Mouse (Mus musculus) hindbrain, postnatal 0 days (tissue): ENCODE results near the gene Fbxo5. TPM values are rescaled to one million over a fixed set of nuclear protein-coding genes. Genes with fewer than 3 reads are reported as not detected.

Experiments
- ATAC-seq: fragments of 200-750 bp; cut with Nextera tagmentation; 2 replicates; pipeline ENCODE4 v1.8.0; 2017; ENCODE audit warnings: mild to moderate bottlenecking, moderate TSS enrichment, moderate library complexity
- DNase-seq: peaks from one replicate; pipeline ENCODE4 v3.0.0-alpha.2; 2015; ENCODE audit warnings: low spot score
- H3K27ac ChIP-seq: fragments of 300-500 bp; sonication (generic); 2 replicates; pipeline ENCODE4 v1.5.1; 2014; ENCODE audit warnings: mild to moderate bottlenecking
- H3K27me3 ChIP-seq: fragments of 300-500 bp; sonication (generic); 2 replicates; pipeline ENCODE4 v1.6.1; 2014; ENCODE audit warnings: low read length, mixed read lengths; ENCODE audit not compliant: insufficient read depth
- H3K36me3 ChIP-seq: fragments of 300-500 bp; sonication (generic); 2 replicates; pipeline ENCODE4 v1.6.1; 2014; ENCODE audit warnings: low read length, mixed read lengths; ENCODE audit not compliant: insufficient read depth
- H3K4me1 ChIP-seq: fragments of 300-500 bp; sonication (generic); 2 replicates; pipeline ENCODE4 v1.6.1; 2014; ENCODE audit warnings: antibody characterized with exemption, low read length, mixed read lengths; ENCODE audit not compliant: insufficient read depth
- H3K4me2 ChIP-seq: fragments of 300-500 bp; sonication (generic); 2 replicates; pipeline ENCODE4 v1.6.1; 2014; ENCODE audit warnings: low read depth, mild to moderate bottlenecking, low read length, moderate library complexity, mixed read lengths
- H3K4me3 ChIP-seq: fragments of 300-500 bp; sonication (generic); 2 replicates; pipeline ENCODE4 v1.5.1; 2014; ENCODE audit warnings: low read length
- H3K9ac ChIP-seq: fragments of 300-500 bp; sonication (generic); replicated peaks from 2 replicates; pipeline ENCODE4 v1.6.1; 2014; ENCODE audit warnings: mild to moderate bottlenecking, low read length, moderate library complexity, mixed read lengths
- H3K9me3 ChIP-seq: fragments of 300-500 bp; sonication (generic); 2 replicates; pipeline ENCODE4 v1.6.1; 2016; ENCODE audit warnings: low read length, mixed read lengths
- CTCF ChIP-seq: IDR thresholded peaks from 2 replicates; pipeline ENCODE4 v1.5.1; 2016; ENCODE audit warnings: antibody characterized with exemption, control low read depth, low read depth
- WGBS: fragments of 180-500 bp; shearing (Covaris S2); extraction: QIAGEN DNeasy Blood & Tissue Kit; methylation state at CpG from one replicate; pipeline ENCODE4 v1.1.7; 2014; 5-methylcytosine and 5-hydroxymethylcytosine counted together
- polyA plus RNA-seq: library from polyadenylated mRNA; unstranded; fragments of >200 nt; fragmentation: Nextera tagmentation; extraction: Ambion mirVana; gene quantifications from 2 replicates; pipeline ENCODE4 v1.2.1, GENCODE M21; 2015
- total RNA-seq: library from RNA; depleted of rRNA; stranded (reverse); fragments of >200 nt; gene quantifications from 2 replicates; pipeline ENCODE4 v1.2.3, GENCODE M21; 2014

Fbxo5 gene
- total and polyA plus RNA-seq, 2 experiments from 2014 or later: 5.3 to 10.0 TPM

DNA sequence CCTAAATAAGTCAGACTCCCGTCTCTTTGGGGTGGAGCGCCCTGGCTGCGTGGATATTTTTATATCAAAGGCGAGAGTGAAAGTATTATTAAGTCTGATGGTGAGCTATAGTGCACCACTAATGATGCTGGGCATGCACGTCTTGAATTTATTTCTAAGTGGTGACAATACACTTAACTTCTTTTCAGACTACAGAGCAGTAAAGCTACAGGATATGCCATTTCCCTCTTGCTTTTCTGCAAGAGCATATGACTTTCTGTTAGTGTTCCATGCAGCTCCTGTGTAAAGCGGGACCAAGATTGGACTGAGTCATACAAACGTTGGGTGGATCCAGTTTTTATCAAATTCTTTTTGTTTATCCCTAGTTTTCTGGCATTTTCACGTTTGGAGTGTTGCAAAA, 1.0 kb upstream of the Fbxo5 start:
- DNase-seq (peak; percentile 8), ATAC-seq (no peak)
- Histone ChIP-seq H3K4me3 (peak overlapping the region; percentile 70), H3K27ac (peak overlapping the region; percentile 86), H3K4me2 (peak overlapping the region; percentile 100), H3K9ac (peak overlapping the region; percentile 43), H3K9me3 (no peaks in the 10 kb centered on the region), H3K4me1 (peaks cover 12% of the 10 kb centered on the region; the same call in 1 of the 2 replicates), H3K36me3 (no peaks in the 10 kb centered on the region), H3K27me3 (no peaks in the 10 kb centered on the region)
- WGBS: 15% methylated on average over 8 of the region's 8 CpGs
- TF ChIP-seq CTCF: no peak

DNA sequence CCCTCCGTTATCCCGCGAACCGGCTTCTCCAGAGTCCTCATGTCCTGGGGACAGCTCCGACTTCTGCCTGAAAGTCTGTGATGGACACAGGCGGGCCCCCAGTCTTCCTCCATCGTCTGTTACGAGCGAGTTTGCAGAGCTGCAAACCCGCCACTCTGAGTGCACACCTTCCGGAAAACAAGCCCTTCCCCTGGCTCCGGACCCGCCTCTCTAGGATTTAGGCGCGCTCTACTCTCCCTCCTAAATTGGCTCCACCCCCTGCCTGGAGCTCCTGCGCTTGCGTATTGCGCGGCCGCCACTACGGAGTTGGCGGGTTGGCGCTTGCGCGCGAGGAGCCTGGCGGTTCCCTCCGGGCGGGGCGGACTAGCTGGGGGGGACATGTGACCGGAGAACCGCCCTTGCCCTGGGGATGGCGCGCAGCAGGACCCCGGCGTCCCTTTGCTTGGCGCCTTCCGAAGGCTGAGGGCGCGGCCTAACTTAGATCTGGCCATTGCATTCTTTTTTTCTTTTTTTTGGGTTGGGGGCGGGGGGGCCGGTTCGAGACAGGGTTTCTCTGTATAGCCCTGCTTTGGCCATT, 419 bp upstream of the Fbxo5 start:
- DNase-seq (peak; percentile 99), ATAC-seq (peak; percentile 96)
- Histone ChIP-seq H3K4me3 (peak overlapping the region; percentile 70), H3K4me2 (peak overlapping the region; percentile 100), H3K4me1 (peaks cover 12% of the 10 kb centered on the region; the same call in 1 of the 2 replicates), H3K27me3 (no peaks in the 10 kb centered on the region), H3K9ac (peak overlapping the region; percentile 48), H3K9me3 (no peaks in the 10 kb centered on the region), H3K36me3 (peaks cover 5% of the 10 kb centered on the region; the same call in 1 of the 2 replicates), H3K27ac (peak overlapping the region; percentile 86)
- WGBS: under 1% methylated on average over 43 of the region's 43 CpGs
- no peak for TF ChIP-seq CTCF

DNA sequence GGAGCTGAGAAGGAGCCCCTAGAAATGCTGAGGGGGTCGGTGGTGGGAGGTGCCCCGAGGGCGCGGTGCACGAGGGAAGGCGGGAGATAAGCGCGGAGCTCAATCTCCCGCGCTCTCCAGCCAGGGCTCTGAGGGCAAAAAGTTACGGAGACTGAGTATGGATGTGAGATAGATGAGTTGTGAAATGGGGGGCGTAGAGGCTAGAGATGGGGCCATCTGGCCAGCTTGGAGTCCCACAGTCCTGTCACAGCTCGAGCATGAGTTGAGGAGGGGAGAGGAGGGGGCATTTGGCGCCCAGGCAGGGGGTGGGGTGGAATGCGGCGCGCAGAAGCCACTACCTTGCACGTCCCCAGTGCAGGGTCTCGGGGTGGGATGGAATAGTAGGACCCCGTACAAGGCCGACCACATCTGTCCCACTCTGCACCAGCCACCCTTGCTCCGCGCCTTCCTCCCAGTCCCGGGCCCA, 676 bp downstream of the Fbxo5 start:
- peak overlapping the region; percentile 51 for H3K9ac ChIP-seq
- peak; percentile 5 for ATAC-seq

DNA sequence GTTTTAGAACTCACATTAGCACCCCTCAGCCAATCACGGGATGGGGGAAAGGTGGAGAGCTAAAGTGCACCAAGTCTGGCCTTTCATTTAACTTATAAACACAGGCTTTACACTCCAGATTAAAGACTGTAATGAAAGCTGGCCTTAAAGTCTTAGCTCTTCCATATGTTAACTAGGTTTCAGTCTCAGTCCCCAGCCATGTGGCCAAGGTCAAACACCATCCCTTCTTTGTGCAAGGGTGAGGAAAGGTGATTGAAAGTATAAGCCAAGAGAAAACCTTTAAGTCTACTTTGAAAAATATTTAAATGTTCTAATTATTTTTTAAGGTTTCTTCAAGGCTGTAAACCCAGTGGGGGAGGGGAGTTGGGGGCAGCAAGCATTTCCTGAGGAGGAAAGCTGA, 1.7 kb downstream of the Fbxo5 start:
- WGBS: 6% methylated on average over 1 of the region's 1 CpGs
- ATAC-seq (no peak), DNase-seq (no peak)
- peak overlapping the region; percentile 70 for H3K4me3 ChIP-seq
- H3K4me2 ChIP-seq: peak overlapping the region; percentile 100
- H3K9me3 ChIP-seq: no peaks in the 10 kb centered on the region
- peaks cover 14% of the 10 kb centered on the region; the same call in 1 of the 2 replicates for H3K36me3 ChIP-seq
- H3K27me3 ChIP-seq: no peaks in the 10 kb centered on the region
- H3K9ac ChIP-seq: peak overlapping the region; percentile 51; the same call in 1 of the 2 replicates
- H3K27ac ChIP-seq: no peak overlapping the region
- peaks cover 12% of the 10 kb centered on the region; the same call in 1 of the 2 replicates for H3K4me1 ChIP-seq
- TF ChIP-seq CTCF: no peak

More for the DNA sequence above, 676 bp downstream of the Fbxo5 start:
- H3K27ac ChIP-seq: no peak overlapping the region
- no peak for TF ChIP-seq CTCF
- no peaks in the 10 kb centered on the region for H3K27me3 ChIP-seq
- H3K4me2 ChIP-seq: peak overlapping the region; percentile 100
- H3K9me3 ChIP-seq: no peaks in the 10 kb centered on the region
- H3K4me1 ChIP-seq: peaks cover 12% of the 10 kb centered on the region; the same call in 1 of the 2 replicates
- no peak for DNase-seq
- H3K36me3 ChIP-seq: peaks cover 14% of the 10 kb centered on the region; the same call in 1 of the 2 replicates
- 1% methylated on average over 24 of the region's 24 CpGs for WGBS
- H3K4me3 ChIP-seq: peak overlapping the region; percentile 70

DNA sequence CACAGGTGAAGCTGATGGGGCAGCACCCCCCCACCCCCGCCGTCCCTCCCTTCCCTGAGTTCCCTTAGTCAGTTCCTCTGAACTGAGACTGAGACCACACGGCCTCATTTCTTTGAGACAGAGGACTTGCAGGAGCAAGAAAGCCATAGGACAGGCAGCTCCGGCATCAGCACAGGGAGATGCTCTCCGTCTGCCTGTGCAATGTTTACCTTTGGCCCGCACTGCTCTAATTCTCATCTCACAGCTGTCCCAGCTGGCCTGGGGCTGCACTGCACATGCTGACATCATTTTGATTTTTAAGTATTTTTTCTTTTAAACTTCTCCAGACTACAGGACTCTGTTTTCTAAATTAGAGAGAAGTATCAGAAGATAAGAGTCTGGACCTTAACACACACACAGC, 2.5 kb downstream of the Fbxo5 start:
- no peak for ATAC-seq

DNA sequence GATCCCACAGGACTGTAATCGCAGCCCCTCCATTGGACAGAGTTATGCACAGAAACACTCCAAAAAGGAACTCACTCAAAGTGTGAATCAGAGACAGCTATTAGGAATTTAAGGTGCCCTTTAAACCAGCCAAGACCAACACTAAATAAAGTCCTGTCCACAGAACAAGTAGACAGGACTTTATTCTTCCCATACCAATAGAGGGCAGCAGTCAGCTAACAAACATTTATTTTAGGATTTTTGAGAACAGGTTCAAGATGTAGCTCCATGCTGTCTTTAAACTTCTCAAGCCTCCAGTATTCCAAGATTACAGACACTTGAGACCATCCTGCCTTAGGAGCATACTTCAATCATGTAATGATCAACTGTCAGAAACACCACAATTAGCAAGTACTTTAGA, 4.9 kb downstream of the Fbxo5 start:
- Histone ChIP-seq H3K36me3 (peaks cover 14% of the 10 kb centered on the region), H3K27me3 (no peaks in the 10 kb centered on the region), H3K4me1 (peaks cover 12% of the 10 kb centered on the region; the same call in 1 of the 2 replicates), H3K27ac (no peak overlapping the region), H3K4me3 (no peak overlapping the region), H3K4me2 (no peak overlapping the region), H3K9ac (no peak overlapping the region), H3K9me3 (no peaks in the 10 kb centered on the region)
- ATAC-seq: no peak
- TF ChIP-seq CTCF: peak; percentile 60
- peak; percentile 53 for DNase-seq
- WGBS: 93% methylated on average over 1 of the region's 1 CpGs

More for the DNA sequence above, 2.5 kb downstream of the Fbxo5 start:
- WGBS: 34% methylated on average over 6 of the region's 6 CpGs
- peak overlapping the region; percentile 100 for H3K4me2 ChIP-seq
- H3K4me3 ChIP-seq: peak overlapping the region; percentile 70
- no peak overlapping the region for H3K27ac ChIP-seq
- H3K9me3 ChIP-seq: no peaks in the 10 kb centered on the region
- peaks cover 12% of the 10 kb centered on the region; the same call in 1 of the 2 replicates for H3K4me1 ChIP-seq
- peaks cover 14% of the 10 kb centered on the region for H3K36me3 ChIP-seq
- TF ChIP-seq CTCF: no peak
- DNase-seq: no peak
- H3K27me3 ChIP-seq: no peaks in the 10 kb centered on the region
- H3K9ac ChIP-seq: no peak overlapping the region

DNA sequence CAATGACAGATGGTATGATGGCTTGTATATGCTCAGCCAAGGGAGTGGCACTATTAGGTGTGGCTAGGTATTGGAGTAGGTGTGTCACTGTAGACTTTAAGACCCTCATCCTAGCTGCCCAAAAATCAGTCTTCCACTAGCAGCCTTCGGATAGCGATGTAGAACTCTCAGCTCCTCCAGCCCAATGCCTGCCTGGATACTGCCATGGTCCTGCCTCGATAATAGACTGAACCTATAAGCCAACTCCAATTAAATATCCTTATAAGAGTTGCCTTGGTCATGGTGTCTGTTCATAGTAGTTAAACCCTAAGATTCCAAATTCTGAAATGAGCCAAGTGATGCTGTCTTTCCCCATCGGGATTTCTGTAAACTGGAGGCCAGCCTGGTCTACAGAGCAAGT, 7.3 kb downstream of the Fbxo5 start:
- no peaks in the 10 kb centered on the region for H3K9me3 ChIP-seq
- no peak for TF ChIP-seq CTCF
- 85% methylated on average over 4 of the region's 4 CpGs for WGBS
- no peak overlapping the region for H3K4me2 ChIP-seq
- no peak overlapping the region for H3K9ac ChIP-seq
- no peak overlapping the region for H3K4me3 ChIP-seq
- H3K4me1 ChIP-seq: 0 out of 2 replicates have a peak, but pooled peaks cover 6% of the 10 kb centered on the region
- DNase-seq: no peak
- no peak overlapping the region for H3K27ac ChIP-seq
- peaks cover 14% of the 10 kb centered on the region for H3K36me3 ChIP-seq
- ATAC-seq: no peak
- H3K27me3 ChIP-seq: no peaks in the 10 kb centered on the region
